Mouse (Mus musculus) embryonic facial prominence, embryonic 11.5 days (tissue): ENCODE results near the gene Actbl2. TPM values are rescaled to one million over a fixed set of nuclear protein-coding genes. Genes with fewer than 3 reads are reported as not detected.

ENCODE experiments used
- ATAC-seq: fragments of 200-750 bp; cut with Nextera tagmentation; replicated peaks from 2 replicates; pipeline ENCODE4 v1.8.0; 2017; ENCODE audit warnings: low read depth; ENCODE audit not compliant: insufficient number of reproducible peaks, low FRiP score, low TSS enrichment
- DNase-seq: peaks from one replicate; pipeline ENCODE4 v3.0.0-alpha.2; 2015; ENCODE audit warnings: low spot score
- H3K27ac ChIP-seq: fragments of 300-500 bp; sonication (generic); replicated peaks from 2 replicates; pipeline ENCODE4 v1.5.1; 2014; ENCODE audit warnings: mild to moderate bottlenecking, low read depth, low read length, control low read depth
- H3K27me3 ChIP-seq: fragments of 300-500 bp; sonication (generic); 2 replicates; pipeline ENCODE4 v1.6.1; 2014; ENCODE audit warnings: mild to moderate bottlenecking, low read length, moderate library complexity, mixed read lengths; ENCODE audit not compliant: control insufficient read depth, insufficient read depth
- H3K36me3 ChIP-seq: fragments of 300-500 bp; sonication (generic); replicated peaks from 2 replicates; pipeline ENCODE4 v1.6.1; 2014; ENCODE audit warnings: low read depth, mild to moderate bottlenecking, low read length, moderate library complexity, mixed read lengths; ENCODE audit not compliant: control insufficient read depth, insufficient read depth
- H3K4me1 ChIP-seq: fragments of 300-500 bp; sonication (generic); 2 replicates; pipeline ENCODE4 v1.6.1; 2014; ENCODE audit warnings: low read length, mixed read lengths; ENCODE audit not compliant: control insufficient read depth, insufficient read depth
- H3K4me2 ChIP-seq: fragments of 300-500 bp; sonication (generic); 2 replicates; pipeline ENCODE4 v1.6.1; 2014; ENCODE audit warnings: low read depth, mild to moderate bottlenecking, control low read depth, low read length, moderate library complexity
- H3K4me3 ChIP-seq: fragments of 300-500 bp; sonication (generic); 2 replicates; pipeline ENCODE4 v1.5.1; 2014; ENCODE audit warnings: low read depth, low read length, control low read depth
- H3K9ac ChIP-seq: fragments of 300-500 bp; sonication (generic); replicated peaks from 2 replicates; pipeline ENCODE4 v1.6.1; 2014; ENCODE audit warnings: mild to moderate bottlenecking, control low read depth, low read length
- H3K9me3 ChIP-seq: fragments of 300-500 bp; sonication (generic); replicated peaks from 2 replicates; pipeline ENCODE4 v1.6.1; 2016; ENCODE audit warnings: mild to moderate bottlenecking, low read length, inconsistent platforms, mixed read lengths; ENCODE audit not compliant: control insufficient read depth
- WGBS: fragments of 180-500 bp; shearing (Covaris S2); extraction: QIAGEN DNeasy Blood & Tissue Kit; methylation state at CpG from one replicate; pipeline ENCODE4 v1.1.7; 2014; 5-methylcytosine and 5-hydroxymethylcytosine counted together
- polyA plus RNA-seq: library from polyadenylated mRNA; unstranded; fragments of >200 nt; fragmentation: Nextera tagmentation; extraction: Ambion mirVana; gene quantifications from 2 replicates; pipeline ENCODE4 v1.2.1, GENCODE M21; 2014

Gene Actbl2
- polyA plus RNA-seq, 1 experiment from 2014 or later, result not detected

- no peaks in the 10 kb centered on the region; the same call in 1 of the 2 replicates for H3K4me1 ChIP-seq
- WGBS, result 39% methylated on average over 9 of the region's 9 CpGs
- H3K36me3 ChIP-seq, result no peaks in the 10 kb centered on the region
- peak overlapping the region; percentile 23; the same call in 1 of the 2 replicates for H3K27ac ChIP-seq
- no peaks in the 10 kb centered on the region; the same call in 1 of the 2 replicates for H3K9me3 ChIP-seq
- no peak overlapping the region for H3K9ac ChIP-seq
- peak; percentile 78 for DNase-seq
- ATAC-seq, result no peak; the same call in 1 of the 2 replicates
- no peak overlapping the region for H3K4me3 ChIP-seq
- no peaks in the 10 kb centered on the region for H3K27me3 ChIP-seq
- no peak overlapping the region for H3K4me2 ChIP-seq
These were observed 18.4 kb upstream of the Actbl2 start for GRCm38 (mm10) chr13:111236461-111236864.

- 86% methylated on average over 1 of the region's 1 CpGs for WGBS
- Histone ChIP-seq H3K4me2 (no peak overlapping the region), H3K27me3 (no peaks in the 10 kb centered on the region), H3K9me3 (no peaks in the 10 kb centered on the region; the same call in 1 of the 2 replicates), H3K27ac (no peak overlapping the region), H3K36me3 (no peaks in the 10 kb centered on the region), H3K4me1 (no peaks in the 10 kb centered on the region; the same call in 1 of the 2 replicates), H3K4me3 (no peak overlapping the region), H3K9ac (no peak overlapping the region)
- ATAC-seq (no peak), DNase-seq (no peak)
These were observed 17.5 kb upstream of the Actbl2 start for GRCm38 (mm10) chr13:111237296-111237695.

GRCm38 (mm10) chr13:111237865-111238465, 16.8 kb upstream of the Actbl2 start:
- Histone ChIP-seq H3K27me3 (no peaks in the 10 kb centered on the region), H3K9ac (no peak overlapping the region), H3K27ac (no peak overlapping the region), H3K4me2 (no peak overlapping the region), H3K4me1 (no peaks in the 10 kb centered on the region; the same call in 1 of the 2 replicates), H3K9me3 (no peaks in the 10 kb centered on the region; the same call in 1 of the 2 replicates), H3K36me3 (no peaks in the 10 kb centered on the region), H3K4me3 (no peak overlapping the region)
- peak; percentile 34 for ATAC-seq
- DNase-seq, result peak; percentile 86
- 48% methylated on average over 3 of the region's 3 CpGs for WGBS

GRCm38 (mm10) chr13:111251106-111251505, 3.7 kb upstream of the Actbl2 start:
- WGBS, result 85% methylated on average over 5 of the region's 5 CpGs
- H3K4me1 ChIP-seq, result no peaks in the 10 kb centered on the region
- no peak overlapping the region for H3K9ac ChIP-seq
- H3K36me3 ChIP-seq, result no peaks in the 10 kb centered on the region
- DNase-seq (no peak), ATAC-seq (no peak)
- H3K4me2 ChIP-seq, result no peak overlapping the region
- H3K4me3 ChIP-seq, result no peak overlapping the region
- no peaks in the 10 kb centered on the region for H3K9me3 ChIP-seq
- H3K27me3 ChIP-seq, result no peaks in the 10 kb centered on the region
- no peak overlapping the region for H3K27ac ChIP-seq

- no peaks in the 10 kb centered on the region for H3K36me3 ChIP-seq
- H3K9me3 ChIP-seq, result no peaks in the 10 kb centered on the region
- H3K4me2 ChIP-seq, result no peak overlapping the region
- WGBS, result 70% methylated on average over 5 of the region's 5 CpGs
- DNase-seq, result no peak
- H3K27me3 ChIP-seq, result no peaks in the 10 kb centered on the region
- H3K4me3 ChIP-seq, result no peak overlapping the region
- ATAC-seq, result no peak
- H3K27ac ChIP-seq, result no peak overlapping the region
- H3K4me1 ChIP-seq, result no peaks in the 10 kb centered on the region
- H3K9ac ChIP-seq, result no peak overlapping the region
These were observed 3.0 kb upstream of the Actbl2 start for GRCm38 (mm10) chr13:111251795-111252194.

- no peaks in the 10 kb centered on the region for H3K4me1 ChIP-seq
- H3K36me3 ChIP-seq, result no peaks in the 10 kb centered on the region
- no peak overlapping the region for H3K4me3 ChIP-seq
- H3K9me3 ChIP-seq, result no peaks in the 10 kb centered on the region
- H3K4me2 ChIP-seq, result no peak overlapping the region
- 70% methylated on average over 4 of the region's 4 CpGs for WGBS
- H3K9ac ChIP-seq, result no peak overlapping the region
- no peak overlapping the region for H3K27ac ChIP-seq
- no peak for ATAC-seq
- DNase-seq, result no peak
- no peaks in the 10 kb centered on the region for H3K27me3 ChIP-seq
These were observed 3.2 kb downstream of the Actbl2 start for GRCm38 (mm10) chr13:111258016-111258415.

GRCm38 (mm10) chr13:111258424-111259092, 3.7 kb downstream of the Actbl2 start:
- DNase-seq, result no peak
- no peaks in the 10 kb centered on the region for H3K9me3 ChIP-seq
- no peak overlapping the region for H3K4me3 ChIP-seq
- WGBS, result 84% methylated on average over 11 of the region's 11 CpGs
- H3K27ac ChIP-seq, result no peak overlapping the region
- no peak overlapping the region for H3K4me2 ChIP-seq
- H3K4me1 ChIP-seq, result no peaks in the 10 kb centered on the region
- no peak for ATAC-seq
- H3K36me3 ChIP-seq, result no peaks in the 10 kb centered on the region
- H3K9ac ChIP-seq, result no peak overlapping the region
- no peaks in the 10 kb centered on the region for H3K27me3 ChIP-seq

GRCm38 (mm10) chr13:111259093-111259491, 4.3 kb downstream of the Actbl2 start:
- 73% methylated on average over 6 of the region's 6 CpGs for WGBS
- DNase-seq, result no peak
- H3K9ac ChIP-seq, result no peak overlapping the region
- H3K4me3 ChIP-seq, result no peak overlapping the region
- no peak overlapping the region for H3K27ac ChIP-seq
- no peaks in the 10 kb centered on the region for H3K27me3 ChIP-seq
- no peaks in the 10 kb centered on the region for H3K9me3 ChIP-seq
- ATAC-seq, result no peak
- no peaks in the 10 kb centered on the region for H3K4me1 ChIP-seq
- no peak overlapping the region for H3K4me2 ChIP-seq
- no peaks in the 10 kb centered on the region for H3K36me3 ChIP-seq
